Mouse (Mus musculus) monocyte, adult 59 days (primary cell): ENCODE results near the gene Dync1i2. TPM values are rescaled to one million over a fixed set of nuclear protein-coding genes. Genes with fewer than 3 reads are reported as not detected.

ENCODE experiments used
- total RNA-seq, 2 experiments: library from RNA; stranded (reverse); gene quantifications; one replicate each; pipeline ENCODE4 v1.2.4; 2023

Dync1i2 gene
- 10 to 100 TPM; 74.5 to 80.6 TPM for total RNA-seq

DNA sequence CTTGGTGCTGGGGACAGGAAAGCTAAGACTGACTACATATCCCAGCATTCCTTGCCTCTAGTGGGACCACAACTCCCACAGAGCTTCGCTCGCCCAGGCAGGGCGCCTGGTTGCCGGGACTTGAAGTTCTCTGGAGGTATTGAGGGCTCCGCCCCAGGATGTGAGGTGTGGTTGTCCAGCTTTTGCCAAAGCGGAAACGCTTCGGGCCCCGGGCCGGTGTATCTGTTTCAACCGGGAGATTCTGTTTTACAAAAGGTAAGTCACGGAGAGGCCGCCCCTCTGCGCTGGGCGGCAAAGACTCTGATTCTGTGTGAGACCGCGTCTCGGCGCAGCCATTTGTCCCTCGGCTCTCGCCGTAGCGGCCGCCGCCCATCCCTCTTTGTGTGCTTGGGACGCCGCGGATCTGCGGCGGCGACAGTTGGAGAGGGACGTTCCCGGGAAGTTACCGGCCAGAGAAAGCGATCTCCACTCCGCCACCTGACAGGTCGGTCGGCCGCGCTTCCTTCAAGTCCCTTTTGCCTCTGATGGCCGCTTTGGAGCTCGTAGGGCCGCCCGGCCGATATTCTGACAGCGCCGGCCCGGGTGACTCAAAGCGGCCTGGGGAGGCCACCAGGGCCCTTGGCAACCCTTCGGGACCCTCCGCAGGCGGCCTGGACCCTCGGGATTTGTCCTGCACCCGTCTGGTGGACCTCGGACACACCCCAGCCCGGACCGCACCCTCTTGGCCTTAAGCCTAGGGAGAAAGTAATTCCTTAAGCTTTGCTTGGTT lies at the start of gene Dync1i2:
Gene Dync1i2 (plus strand): TSS at position 116 of the 769 bp plus-strand sequence.

Other genes starting within 250 kb of the Dync1i2 start
- 10 to 100 TPM; 11.2 to 16.4 TPM for gene Dcaf17, start 156.4 kb upstream of the Dync1i2 start, total RNA-seq
- gene Mettl8, start 156.1 kb upstream of the Dync1i2 start, total RNA-seq: 10 to 100 TPM; 10.4 to 13.5 TPM
- under 1 TPM; 0.09 to 0.26 TPM for gene Cybrd1, start 93.8 kb upstream of the Dync1i2 start, total RNA-seq
- 10 to 100 TPM; 38.7 to 39.9 TPM for gene Slc25a12, start 156.0 kb downstream of the Dync1i2 start, total RNA-seq
- gene Hat1, start 177.3 kb downstream of the Dync1i2 start, total RNA-seq: 10 to 100 TPM; 24.6 to 26.0 TPM
- 10 to 100 TPM; 16.0 to 18.4 TPM for gene Metap1d, start 241.6 kb downstream of the Dync1i2 start, total RNA-seq